Mouse (Mus musculus) gonadal fat pad, adult 2 months (tissue): ENCODE measurements at regions not wholly inside any gene's neighbourhood (a gene's known extent, or its start where the extent isn't known, plus 50 kb on each side); places are given as distances from the start of the nearest gene placed in this dataset.

Experiments
- DNase-seq: peaks from one replicate; pipeline ENCODE4 v3.0.0-alpha.2; 2012; ENCODE audit warnings: low read depth

DNA sequence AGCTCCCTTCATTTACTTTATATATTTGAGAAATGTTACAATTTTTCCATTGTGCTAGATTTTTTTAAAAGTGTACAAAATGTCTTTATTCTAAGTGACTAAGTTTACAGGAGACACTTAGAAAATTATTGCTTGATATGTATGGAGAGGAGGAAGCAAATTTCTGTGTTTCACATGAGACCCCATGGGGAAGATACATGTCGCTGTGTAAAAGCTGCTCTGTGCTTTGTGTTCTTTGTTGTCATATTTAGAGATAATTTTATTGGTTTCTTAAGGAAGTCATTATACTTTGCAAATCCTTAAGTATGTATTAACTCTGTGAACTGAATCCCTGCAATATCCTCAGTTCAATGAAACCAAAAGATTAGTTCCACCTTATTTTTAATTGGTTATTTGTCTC, 406.0 kb upstream of the 1700003H04Rik start:
- no peak for DNase-seq

DNA sequence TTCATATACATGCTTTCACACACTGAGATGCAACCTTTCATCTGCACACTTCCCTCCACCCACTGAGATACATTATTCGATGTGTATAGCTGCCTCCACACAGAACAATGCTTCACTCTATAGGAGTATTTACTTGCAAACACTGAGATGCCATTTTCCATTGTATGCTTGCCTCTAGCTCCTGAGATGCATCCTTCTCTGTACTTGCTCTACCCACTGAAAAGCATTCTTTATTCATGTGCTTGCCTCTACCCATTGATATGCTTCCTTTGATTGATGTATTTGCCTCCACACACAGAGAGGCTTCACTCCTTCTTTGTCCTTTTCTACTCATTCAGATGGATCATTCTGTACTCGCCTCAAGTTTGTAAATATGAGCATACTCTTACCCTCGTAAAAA, 405.6 kb upstream of the 1700003H04Rik start:
- DNase-seq, result no peak

DNA sequence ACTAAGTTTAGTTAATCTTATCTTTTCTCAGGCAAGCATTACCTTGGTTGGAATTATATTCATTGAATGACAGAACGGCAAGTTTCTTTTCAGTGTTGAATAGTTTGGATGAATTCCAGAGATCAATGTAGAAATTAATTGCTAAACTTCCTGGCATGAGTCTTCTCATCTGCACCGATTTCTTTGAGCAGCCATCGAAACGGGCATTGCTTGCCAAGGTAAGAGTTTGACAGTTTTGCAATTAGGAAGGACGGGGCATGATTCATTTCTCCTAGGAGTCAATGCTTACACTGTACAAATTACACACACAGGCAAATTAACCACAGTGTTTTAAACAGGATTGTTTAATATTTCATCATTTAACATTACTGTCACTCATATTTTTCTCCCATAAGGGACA, 404.5 kb upstream of the 1700003H04Rik start:
- peak; percentile 58 for DNase-seq

DNA sequence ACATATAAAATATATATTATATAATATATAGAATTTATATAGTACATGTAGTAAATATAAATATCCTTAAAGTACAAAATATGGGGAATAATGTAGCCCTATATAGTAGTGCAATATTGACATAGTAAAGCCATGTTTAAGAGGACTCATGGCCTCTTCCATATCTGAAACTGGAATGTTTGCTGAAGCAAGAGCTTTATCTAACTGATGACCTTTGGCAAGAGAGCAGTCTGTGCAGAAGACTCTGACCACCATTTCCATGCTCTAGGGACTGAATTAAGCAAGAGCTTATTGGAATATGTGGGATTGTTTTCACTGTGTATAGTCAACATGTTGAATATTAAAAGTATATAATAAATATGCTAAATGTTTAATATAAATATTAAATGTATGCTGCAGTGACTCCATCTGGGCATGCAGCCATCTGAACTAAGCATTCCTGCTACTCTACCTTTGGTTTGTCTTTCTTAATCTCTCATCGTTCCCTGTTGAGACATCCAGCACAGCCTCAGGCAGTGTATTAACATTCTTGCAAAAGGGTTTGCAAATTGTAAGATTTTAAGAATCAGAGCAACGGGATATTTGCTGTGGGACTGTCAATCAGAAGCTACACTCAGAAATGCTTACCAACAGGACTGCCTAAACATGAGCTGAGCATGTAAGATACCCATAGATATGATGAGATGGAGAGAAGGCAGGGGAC, 354.4 kb upstream of the 1700003H04Rik start:
- peak; percentile 30 for DNase-seq

DNA sequence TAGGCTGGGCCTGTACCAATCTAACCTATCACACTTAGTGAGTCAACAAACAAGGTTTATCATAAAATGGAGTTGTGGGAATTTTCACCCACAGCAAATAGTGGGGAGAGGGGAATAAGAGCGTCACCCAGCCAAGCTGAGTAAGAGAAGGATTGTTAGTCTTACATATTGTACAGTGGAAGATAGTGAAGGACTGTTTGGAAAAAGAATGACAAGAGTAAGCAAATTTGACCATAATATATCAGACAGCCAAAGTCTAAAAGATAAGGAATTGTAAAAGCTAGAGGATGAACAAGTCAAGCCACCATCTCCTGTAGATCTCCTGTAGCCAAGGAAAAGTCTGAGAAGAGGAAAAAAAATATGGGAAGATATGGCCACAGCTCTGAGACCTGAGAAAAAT, 351.8 kb upstream of the 1700003H04Rik start:
- no peak for DNase-seq

DNA sequence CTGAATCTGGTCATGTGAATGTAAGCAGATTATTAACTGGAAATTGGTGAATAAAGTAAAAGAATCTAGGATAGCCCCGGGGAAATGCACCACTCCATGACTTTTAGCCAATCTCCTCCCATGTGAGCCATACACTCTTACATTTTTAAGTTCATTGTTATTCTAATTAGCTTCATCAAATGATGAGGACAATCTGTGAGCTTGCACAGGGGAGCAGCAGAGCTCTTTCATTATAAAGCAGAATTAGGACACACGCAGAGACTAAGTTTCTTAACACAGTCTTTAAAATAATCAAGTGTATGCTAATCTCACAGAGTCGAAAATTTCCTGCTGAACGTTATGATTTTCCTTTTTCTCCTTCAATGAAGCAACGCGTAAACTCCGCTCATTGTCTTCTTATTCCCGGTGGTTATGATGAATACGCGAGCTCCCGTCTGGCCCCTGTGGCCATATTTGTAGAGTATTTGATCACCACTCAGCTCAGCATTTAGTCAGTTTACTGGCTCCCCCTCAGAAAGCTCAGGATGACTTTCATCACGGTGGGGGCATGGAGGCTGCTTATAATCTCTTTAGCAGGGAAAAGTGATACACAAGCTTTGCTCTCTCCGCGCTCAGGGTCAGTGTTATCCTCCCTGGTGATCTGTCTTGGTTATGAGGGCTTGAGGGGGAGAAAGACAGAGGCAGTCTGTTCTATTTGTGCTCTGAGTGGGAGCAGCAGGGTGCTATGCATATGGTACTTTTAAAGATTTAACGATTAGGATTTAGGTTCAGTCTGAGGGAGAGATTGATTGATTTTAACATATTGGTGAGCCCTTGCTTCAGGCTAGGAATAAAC, 350.1 kb upstream of the 1700003H04Rik start:
- no peak for DNase-seq

DNA sequence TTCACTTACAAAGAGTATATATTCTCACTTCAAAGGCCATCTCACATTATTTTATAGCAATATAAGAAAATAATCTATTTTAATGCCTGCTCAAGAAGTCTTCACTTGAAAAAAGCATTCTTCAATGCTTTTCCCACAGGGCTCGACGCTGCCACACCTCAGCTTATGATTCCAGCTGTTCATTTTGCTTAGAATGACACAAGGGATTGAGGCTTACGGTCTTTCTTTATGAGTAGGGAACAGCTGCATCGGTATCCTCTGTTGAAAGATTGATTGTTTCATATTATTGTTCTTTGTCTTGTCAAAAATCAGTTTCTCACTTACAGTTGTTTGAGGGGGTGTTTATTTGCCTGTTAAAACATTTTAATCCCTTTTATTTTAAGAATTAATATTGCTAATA, 328.0 kb upstream of the 1700003H04Rik start:
- DNase-seq, result no peak
